In the genomic region with DNA sequence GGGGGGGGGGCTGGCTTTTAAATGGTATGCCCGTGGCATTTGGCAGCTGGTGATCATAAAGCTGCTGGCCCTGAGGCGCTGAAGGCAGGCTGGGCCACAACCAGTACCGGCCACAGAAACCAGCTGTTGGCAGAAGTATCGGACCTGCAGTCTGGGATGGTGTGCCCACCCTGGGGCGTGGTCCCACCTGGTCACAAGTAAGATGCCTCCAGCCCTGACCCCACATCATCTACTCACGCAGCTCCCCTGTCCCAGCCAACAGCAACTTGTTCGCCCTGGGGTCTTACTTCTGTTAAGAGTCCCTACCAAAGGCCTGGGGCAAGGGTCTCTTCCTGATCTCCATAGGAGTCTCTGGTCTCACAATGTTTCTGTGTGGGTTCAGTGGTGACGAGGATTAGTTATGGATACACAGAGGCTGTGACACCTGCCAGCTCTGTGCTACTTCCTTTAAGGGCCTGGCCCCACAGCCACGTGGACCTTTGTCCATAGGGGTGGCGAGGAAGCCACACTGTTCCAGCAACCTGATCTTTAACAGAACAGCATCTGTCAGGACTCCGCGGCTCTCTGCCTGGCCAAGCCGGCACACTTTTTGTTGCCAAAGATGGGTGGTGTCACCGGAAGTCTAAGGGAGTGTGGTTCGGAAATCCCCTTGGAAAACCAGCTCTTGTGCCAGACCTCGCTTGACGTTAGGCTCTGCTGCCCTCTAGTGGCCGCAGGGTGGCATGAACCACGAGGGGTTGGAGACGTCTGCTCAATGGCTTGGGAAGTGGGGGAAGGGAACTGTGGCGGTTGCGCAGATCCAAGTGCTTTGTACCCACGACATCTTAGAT, we compare ENCODE assay signal across 8 mouse cellular contexts.
DNase-seq lines count a peak whose midpoint lies in the region; ATAC-seq and TF ChIP-seq lines count a peak whose summit lies in the region.

No protein-coding gene starts in this region.

- H3K4me3 ChIP-seq in ES-E14 (ENCODE audit: insufficient read depth in 1 of 2, low read depth in 1 of 2, low read length in 2 of 2, poor library complexity in 1 of 2, severe bottlenecking in 1 of 2) = peak overlapping the region; percentile 25 to 45
- H3K4me3 ChIP-seq in forebrain, embryonic 14.5 days (ENCODE audit: low read depth, low read length) = peak overlapping the region; percentile 20; the same call in 1 of the 2 replicates
- 0 out of 2 replicates have a peak overlapping the region, but pooled peaks have one; percentile 19 for H3K4me3 ChIP-seq in liver, postnatal 0 days (ENCODE audit: low read depth, low read length)
- peak overlapping the region; percentile 28 for H3K4me3 ChIP-seq in neural tube, embryonic 13.5 days

- no peaks in the 10 kb centered on the region for H3K36me3 ChIP-seq in ES-E14 (ENCODE audit: control insufficient read depth, insufficient read depth, low read length, poor library complexity, severe bottlenecking)
- H3K36me3 ChIP-seq in forebrain, embryonic 14.5 days (ENCODE audit: control insufficient read depth, insufficient read depth, low read length) = no peaks in the 10 kb centered on the region
- no peaks in the 10 kb centered on the region for H3K36me3 ChIP-seq in liver, postnatal 0 days (replicated peaks; ENCODE audit: insufficient read depth, low read length)
- H3K36me3 ChIP-seq in neural tube, embryonic 13.5 days = no peaks in the 10 kb centered on the region

- 0 out of 2 replicates have a peak, but pooled peaks cover 2% of the 10 kb centered on the region for H3K27me3 ChIP-seq in forebrain, embryonic 14.5 days (replicated peaks; ENCODE audit: control insufficient read depth, insufficient read depth, low read length)
- no peaks in the 10 kb centered on the region for H3K27me3 ChIP-seq in liver, postnatal 0 days (ENCODE audit: insufficient read depth, low read length)
- H3K27me3 ChIP-seq in neural tube, embryonic 13.5 days = no peaks in the 10 kb centered on the region; the same call in 1 of the 2 replicates

- 27% methylated on average over 23 of the region's 23 CpGs for WGBS in forebrain, embryonic 14.5 days
- 27% methylated on average over 23 of the region's 23 CpGs for WGBS in liver, postnatal 0 days (ENCODE audit: insufficient replicate concordance)
- WGBS in neural tube, embryonic 13.5 days = 27% methylated on average over 23 of the region's 23 CpGs

- intact Hi-C loops in heart, postnatal 14 days (cut with DNase I) = no loop called here

- DNase-seq in ES-E14 (ENCODE audit: low read depth, low spot score) = peak; percentile 84
- DNase-seq in cerebellum, adult 11 months = peak; percentile 85
- peak; percentile 96 for DNase-seq in forebrain, embryonic 14.5 days (ENCODE audit: low spot score)
- peak; percentile 86 to 94 for DNase-seq in heart, postnatal 14 days
- DNase-seq in layer of hippocampus, adult 11-12 months (ENCODE audit: low spot score) = peak; percentile 86
- peak; percentile 85 for DNase-seq in liver, postnatal 0 days
- peak; percentile 52 for DNase-seq in telencephalon, adult 2 months (ENCODE audit: low read depth, low spot score)

- peak overlapping the region; percentile 83 for H3K27ac ChIP-seq in ES-E14 (ENCODE audit: insufficient read depth, low read depth, low read length, poor library complexity, severe bottlenecking)
- H3K27ac ChIP-seq in forebrain, embryonic 14.5 days (ENCODE audit: low read depth, low read length) = peak overlapping the region; percentile 70; the same call in 1 of the 2 replicates
- no peak overlapping the region for H3K27ac ChIP-seq in liver, postnatal 0 days (ENCODE audit: low read depth)
- peak overlapping the region; percentile 75 for H3K27ac ChIP-seq in neural tube, embryonic 13.5 days (replicated peaks)

- TF ChIP-seq EP300 in liver, postnatal 0 days (IDR thresholded peaks at IDR 0.05; ENCODE audit: low read depth) = no peak

- in situ Hi-C loops in ES-E14 (cut with MboI; ENCODE audit: low sequenced_read_pairs in 2 of 2, unreplicated experiment in 2 of 2) = loop anchor here (25.0 kb wide), 3 partner anchors 295 to 520 kb away; no protein-coding TSS in a partner anchor

- H3K4me1 ChIP-seq in ES-E14 (ENCODE audit: control insufficient read depth in 2 of 2, insufficient read depth in 2 of 2, low read length in 2 of 2, poor library complexity in 1 of 2) = peaks cover 3 to 5% of the 10 kb centered on the region in 2 experiments; a peak in 1 of 4 replicates
- no peaks in the 10 kb centered on the region for H3K4me1 ChIP-seq in forebrain, embryonic 14.5 days (ENCODE audit: control insufficient read depth, insufficient read depth, low read length)
- no peaks in the 10 kb centered on the region for H3K4me1 ChIP-seq in liver, postnatal 0 days (ENCODE audit: insufficient read depth)
- H3K4me1 ChIP-seq in neural tube, embryonic 13.5 days (replicated peaks) = no peaks in the 10 kb centered on the region

- no peaks in the 10 kb centered on the region for H3K9me3 ChIP-seq in ES-E14 (ENCODE audit: control insufficient read depth, insufficient read depth, low read depth, low read length)
- no peaks in the 10 kb centered on the region for H3K9me3 ChIP-seq in forebrain, embryonic 14.5 days (replicated peaks; ENCODE audit: control insufficient read depth, low read length)
- H3K9me3 ChIP-seq in liver, postnatal 0 days (ENCODE audit: low read length) = no peaks in the 10 kb centered on the region
- no peaks in the 10 kb centered on the region for H3K9me3 ChIP-seq in neural tube, embryonic 13.5 days

- TF ChIP-seq CTCF in liver, postnatal 0 days (IDR thresholded peaks at IDR 0.05; ENCODE audit: low read depth) = peak; percentile 97

- ATAC-seq in forebrain, embryonic 14.5 days = peak; percentile 96
- ATAC-seq in liver, postnatal 0 days = peak; percentile 91
- ATAC-seq in neural tube, embryonic 13.5 days (ENCODE audit: low read depth) = peak; percentile 95

- H3K4me2 ChIP-seq in forebrain, embryonic 14.5 days (ENCODE audit: low read length) = peak overlapping the region; percentile 42
- peak overlapping the region; percentile 68 for H3K4me2 ChIP-seq in liver, postnatal 0 days (ENCODE audit: low read depth, low read length)
- H3K4me2 ChIP-seq in neural tube, embryonic 13.5 days = peak overlapping the region; percentile 47

- H3K9ac ChIP-seq in ES-E14 (ENCODE audit: insufficient read depth, low read depth, low read length, poor library complexity, severe bottlenecking) = peak overlapping the region; percentile 65
- peak overlapping the region; percentile 53; the same call in 1 of the 2 replicates for H3K9ac ChIP-seq in forebrain, embryonic 14.5 days (ENCODE audit: low read length)
- H3K9ac ChIP-seq in liver, postnatal 0 days (replicated peaks) = no peak overlapping the region
- H3K9ac ChIP-seq in neural tube, embryonic 13.5 days = 0 out of 2 replicates have a peak overlapping the region, but pooled peaks have one; percentile 57

TF ChIP-seq in ES-E14, 5 proteins besides CTCF, POLR2A, EP300 and RAD21:
- no peak for TF ChIP-seq MAFK (IDR thresholded peaks at IDR 0.05; ENCODE audit: insufficient read depth, low read depth, low read length)
- peak; percentile 70; the same call in 1 of the 2 replicates for TF ChIP-seq ZC3H11A (IDR thresholded peaks at IDR 0.05; ENCODE audit: borderline replicate concordance, low read depth, low read length)
